Mouse (Mus musculus): ENCODE measurements at regions not wholly inside any gene's neighbourhood (a gene's known extent, or its start where the extent isn't known, plus 50 kb on each side); places are given as distances from the start of the nearest gene placed in this dataset.

- TF ChIP-seq CTCF (IDR thresholded peaks at IDR 0.05; ENCODE audit: borderline replicate concordance, extremely low read depth, insufficient read depth, insufficient read length): no peak
- no peak for TF ChIP-seq POLR2A (IDR thresholded peaks at IDR 0.05; ENCODE audit: borderline replicate concordance, extremely low read depth, insufficient read depth, insufficient read length, poor library complexity, severe bottlenecking)
- peak; percentile 9 for DNase-seq (ENCODE audit: low read depth)
Measured at GRCm38 (mm10) chr3:48207950-48208349, 1549.2 kb downstream of the Pcdh18 start.

- TF ChIP-seq CTCF (IDR thresholded peaks at IDR 0.05; ENCODE audit: borderline replicate concordance, extremely low read depth, insufficient read depth, insufficient read length): no peak
- no peak for TF ChIP-seq POLR2A (IDR thresholded peaks at IDR 0.05; ENCODE audit: borderline replicate concordance, extremely low read depth, insufficient read depth, insufficient read length, poor library complexity, severe bottlenecking)
- peak; percentile 52 for DNase-seq (ENCODE audit: low read depth)
Measured at GRCm38 (mm10) chr3:48194300-48194699, 1562.8 kb downstream of the Pcdh18 start.

GRCm38 (mm10) chr3:48144885-48145284, 1612.2 kb downstream of the Pcdh18 start:
- TF ChIP-seq POLR2A (IDR thresholded peaks at IDR 0.05; ENCODE audit: borderline replicate concordance, extremely low read depth, insufficient read depth, insufficient read length, poor library complexity, severe bottlenecking) (no peak), CTCF (IDR thresholded peaks at IDR 0.05; ENCODE audit: borderline replicate concordance, extremely low read depth, insufficient read depth, insufficient read length) (no peak)
- DNase-seq (ENCODE audit: low read depth): no peak

GRCm38 (mm10) chr3:48134938-48135337, 1622.2 kb downstream of the Pcdh18 start:
- no peak for DNase-seq (ENCODE audit: low read depth)
- TF ChIP-seq CTCF (IDR thresholded peaks at IDR 0.05; ENCODE audit: borderline replicate concordance, extremely low read depth, insufficient read depth, insufficient read length) (no peak), POLR2A (IDR thresholded peaks at IDR 0.05; ENCODE audit: borderline replicate concordance, extremely low read depth, insufficient read depth, insufficient read length, poor library complexity, severe bottlenecking) (no peak)

- TF ChIP-seq CTCF (IDR thresholded peaks at IDR 0.05; ENCODE audit: borderline replicate concordance, extremely low read depth, insufficient read depth, insufficient read length): no peak
- TF ChIP-seq POLR2A (IDR thresholded peaks at IDR 0.05; ENCODE audit: borderline replicate concordance, extremely low read depth, insufficient read depth, insufficient read length, poor library complexity, severe bottlenecking): no peak
- DNase-seq (ENCODE audit: low read depth): no peak
Measured at GRCm38 (mm10) chr3:48124263-48124662, 1632.9 kb downstream of the Pcdh18 start.

- DNase-seq (ENCODE audit: low read depth): no peak
- TF ChIP-seq CTCF (IDR thresholded peaks at IDR 0.05; ENCODE audit: borderline replicate concordance, extremely low read depth, insufficient read depth, insufficient read length) (no peak), POLR2A (IDR thresholded peaks at IDR 0.05; ENCODE audit: borderline replicate concordance, extremely low read depth, insufficient read depth, insufficient read length, poor library complexity, severe bottlenecking) (no peak)
Measured at GRCm38 (mm10) chr3:48100847-48101246, 1652.8 kb upstream of the Pabpc4l start.

GRCm38 (mm10) chr3:48080616-48081015, 1632.6 kb upstream of the Pabpc4l start:
- no peak for DNase-seq (ENCODE audit: low read depth)
- TF ChIP-seq CTCF (IDR thresholded peaks at IDR 0.05; ENCODE audit: borderline replicate concordance, extremely low read depth, insufficient read depth, insufficient read length): no peak
- no peak for TF ChIP-seq POLR2A (IDR thresholded peaks at IDR 0.05; ENCODE audit: borderline replicate concordance, extremely low read depth, insufficient read depth, insufficient read length, poor library complexity, severe bottlenecking)

GRCm38 (mm10) chr3:48075306-48075705, 1627.3 kb upstream of the Pabpc4l start:
- DNase-seq (ENCODE audit: low read depth): peak; percentile 61
- TF ChIP-seq CTCF (IDR thresholded peaks at IDR 0.05; ENCODE audit: borderline replicate concordance, extremely low read depth, insufficient read depth, insufficient read length): no peak
- no peak for TF ChIP-seq POLR2A (IDR thresholded peaks at IDR 0.05; ENCODE audit: borderline replicate concordance, extremely low read depth, insufficient read depth, insufficient read length, poor library complexity, severe bottlenecking)

- DNase-seq (ENCODE audit: low read depth): no peak
- no peak for TF ChIP-seq CTCF (IDR thresholded peaks at IDR 0.05; ENCODE audit: borderline replicate concordance, extremely low read depth, insufficient read depth, insufficient read length)
- TF ChIP-seq POLR2A (IDR thresholded peaks at IDR 0.05; ENCODE audit: borderline replicate concordance, extremely low read depth, insufficient read depth, insufficient read length, poor library complexity, severe bottlenecking): no peak
Measured at GRCm38 (mm10) chr3:48068628-48069027, 1620.6 kb upstream of the Pabpc4l start.
